Mouse (Mus musculus) midbrain, embryonic 13.5 days (tissue): ENCODE results near the gene Ncs1. TPM values are rescaled to one million over a fixed set of nuclear protein-coding genes. Genes with fewer than 3 reads are reported as not detected.
A peak's percentile ranks its signal among the peaks of the same experiment; 100 is the strongest.

Experiments
- ATAC-seq: fragments of 200-750 bp; cut with Nextera tagmentation; 2 replicates; pipeline ENCODE4 v1.8.0; 2017; ENCODE audit warnings: mild to moderate bottlenecking, moderate TSS enrichment, moderate library complexity
- H3K27ac ChIP-seq: fragments of 300-500 bp; sonication (generic); 2 replicates; pipeline ENCODE4 v1.5.1; 2015; ENCODE audit warnings: inconsistent platforms, mild to moderate bottlenecking, moderate library complexity
- H3K27me3 ChIP-seq: fragments of 300-500 bp; sonication (generic); 2 replicates; pipeline ENCODE4 v1.6.1; 2015; ENCODE audit warnings: mild to moderate bottlenecking, inconsistent platforms
- H3K36me3 ChIP-seq: fragments of 300-500 bp; sonication (generic); 2 replicates; pipeline ENCODE4 v1.6.1; 2015; ENCODE audit warnings: mild to moderate bottlenecking, inconsistent platforms
- H3K4me1 ChIP-seq: fragments of 300-500 bp; sonication (generic); replicated peaks from 2 replicates; pipeline ENCODE4 v1.6.1; 2015; ENCODE audit warnings: inconsistent platforms
- H3K4me2 ChIP-seq: fragments of 300-500 bp; sonication (generic); replicated peaks from 2 replicates; pipeline ENCODE4 v1.6.1; 2015; ENCODE audit warnings: moderate library complexity, mild to moderate bottlenecking, inconsistent platforms
- H3K4me3 ChIP-seq: fragments of 300-500 bp; sonication (generic); replicated peaks from 2 replicates; pipeline ENCODE4 v1.5.1; 2015; ENCODE audit warnings: mild to moderate bottlenecking, inconsistent platforms
- H3K9ac ChIP-seq: fragments of 300-500 bp; sonication (generic); replicated peaks from 2 replicates; pipeline ENCODE4 v1.6.1; 2015; ENCODE audit warnings: mild to moderate bottlenecking, inconsistent platforms
- H3K9me3 ChIP-seq: fragments of 300-500 bp; sonication (generic); 2 replicates; pipeline ENCODE4 v1.6.1; 2016; ENCODE audit warnings: mild to moderate bottlenecking, inconsistent platforms
- WGBS: fragments of 180-500 bp; shearing (Covaris S2); methylation state at CpG from one replicate; pipeline ENCODE4 v1.1.7; 2015; 5-methylcytosine and 5-hydroxymethylcytosine counted together
- polyA plus RNA-seq: library from polyadenylated mRNA; unstranded; fragments of >200 nt; fragmentation: Nextera tagmentation; extraction: Ambion mirVana; gene quantifications from 2 replicates; pipeline ENCODE4 v1.2.1, GENCODE M21; 2015

The Ncs1 gene
- polyA plus RNA-seq, 1 experiment from 2014 or later: 116 TPM

DNA sequence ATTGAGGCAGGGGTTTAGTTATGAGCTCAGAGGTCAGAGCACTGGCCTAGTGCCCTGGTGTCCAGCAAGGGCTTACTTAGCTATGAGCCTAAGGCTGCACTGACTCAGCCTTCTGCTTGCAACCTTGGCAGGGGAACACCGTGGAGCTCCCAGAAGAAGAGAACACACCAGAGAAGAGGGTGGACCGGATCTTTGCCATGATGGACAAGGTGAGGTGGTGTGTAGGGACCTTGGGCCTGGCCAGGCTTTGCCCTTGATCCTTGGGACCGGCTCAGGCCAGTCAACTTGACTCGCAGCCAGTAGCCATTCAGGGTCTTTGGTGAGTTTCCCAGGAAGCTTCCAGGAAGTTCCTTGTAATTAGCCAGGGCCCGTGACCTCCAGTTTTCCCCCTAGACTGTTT, 38.9 kb downstream of the Ncs1 start:
- H3K36me3 ChIP-seq: peaks cover 93% of the 10 kb centered on the region
- ATAC-seq: no peak
- H3K4me3 ChIP-seq: no peak overlapping the region
- H3K9ac ChIP-seq: no peak overlapping the region
- no peak overlapping the region for H3K27ac ChIP-seq
- no peaks in the 10 kb centered on the region for H3K9me3 ChIP-seq
- no peaks in the 10 kb centered on the region for H3K27me3 ChIP-seq
- no peaks in the 10 kb centered on the region for H3K4me1 ChIP-seq
- H3K4me2 ChIP-seq: no peak overlapping the region
- WGBS: 95% methylated on average over 5 of the region's 5 CpGs

DNA sequence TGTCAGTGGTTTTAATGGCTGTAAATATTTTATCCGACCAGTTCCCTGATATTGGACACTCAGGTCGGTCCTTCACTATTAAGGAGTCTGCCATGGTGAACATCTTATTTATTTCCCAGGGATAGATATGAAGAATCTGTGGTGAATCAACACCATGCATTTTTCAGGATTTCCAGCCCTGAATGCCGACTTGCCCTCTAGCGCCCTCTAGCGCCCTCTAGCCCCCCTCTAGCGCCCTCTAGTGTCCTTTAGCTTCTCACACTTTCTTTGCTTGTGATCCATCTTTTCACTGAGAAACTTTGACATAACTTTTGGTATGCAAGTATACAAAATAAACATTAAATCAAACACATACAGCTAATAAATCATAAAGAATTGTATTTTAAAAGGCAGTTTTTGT, 45.8 kb downstream of the Ncs1 start:
- no peak for ATAC-seq
- Histone ChIP-seq H3K27me3 (no peaks in the 10 kb centered on the region), H3K27ac (no peak overlapping the region), H3K9ac (no peak overlapping the region), H3K4me2 (no peak overlapping the region), H3K4me1 (no peaks in the 10 kb centered on the region), H3K36me3 (peaks cover 69% of the 10 kb centered on the region), H3K9me3 (no peaks in the 10 kb centered on the region), H3K4me3 (no peak overlapping the region)
- WGBS: 9% methylated on average over 6 of the region's 6 CpGs

GRCm38 (mm10) chr2:31294985-31295384, 49.4 kb downstream of the Ncs1 start:
- ATAC-seq: no peak
- no peaks in the 10 kb centered on the region for H3K27me3 ChIP-seq

DNA sequence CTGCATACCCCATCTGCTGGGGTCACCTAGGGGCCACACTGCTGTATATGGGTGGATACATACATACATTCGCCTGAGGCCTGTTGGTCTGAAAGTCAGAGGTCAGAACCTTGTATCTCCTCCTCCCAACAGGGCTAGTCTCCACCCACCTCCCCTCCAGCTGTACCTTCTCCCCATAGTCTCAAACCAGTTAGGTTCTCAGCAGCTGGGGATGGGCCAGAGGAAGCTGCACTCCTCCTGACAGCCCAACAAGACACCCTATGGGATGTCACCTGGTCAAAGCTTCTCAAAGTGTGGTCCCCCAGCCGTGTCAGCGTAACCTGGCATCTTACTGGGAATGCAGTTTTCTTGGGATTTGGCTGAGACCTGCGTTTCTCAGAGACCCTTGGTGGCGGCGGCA, 50.8 kb downstream of the Ncs1 start:
- ATAC-seq: no peak
- Histone ChIP-seq H3K9me3 (no peaks in the 10 kb centered on the region), H3K36me3 (peaks cover 29% of the 10 kb centered on the region), H3K4me2 (no peak overlapping the region), H3K9ac (no peak overlapping the region), H3K4me1 (peaks cover 10% of the 10 kb centered on the region), H3K27ac (no peak overlapping the region), H3K27me3 (no peaks in the 10 kb centered on the region), H3K4me3 (no peak overlapping the region)
- WGBS: 85% methylated on average over 6 of the region's 6 CpGs

More at GRCm38 (mm10) chr2:31294985-31295384, 49.4 kb downstream of the Ncs1 start:
- peaks cover 35% of the 10 kb centered on the region for H3K36me3 ChIP-seq
- H3K4me3 ChIP-seq: no peak overlapping the region
- no peaks in the 10 kb centered on the region for H3K9me3 ChIP-seq
- WGBS: 0% methylated on average over 4 of the region's 4 CpGs
- H3K4me1 ChIP-seq: peaks cover 10% of the 10 kb centered on the region
- no peak overlapping the region for H3K9ac ChIP-seq
- no peak overlapping the region for H3K4me2 ChIP-seq
- H3K27ac ChIP-seq: 0 out of 2 replicates have a peak overlapping the region, but pooled peaks have one; percentile 19

DNA sequence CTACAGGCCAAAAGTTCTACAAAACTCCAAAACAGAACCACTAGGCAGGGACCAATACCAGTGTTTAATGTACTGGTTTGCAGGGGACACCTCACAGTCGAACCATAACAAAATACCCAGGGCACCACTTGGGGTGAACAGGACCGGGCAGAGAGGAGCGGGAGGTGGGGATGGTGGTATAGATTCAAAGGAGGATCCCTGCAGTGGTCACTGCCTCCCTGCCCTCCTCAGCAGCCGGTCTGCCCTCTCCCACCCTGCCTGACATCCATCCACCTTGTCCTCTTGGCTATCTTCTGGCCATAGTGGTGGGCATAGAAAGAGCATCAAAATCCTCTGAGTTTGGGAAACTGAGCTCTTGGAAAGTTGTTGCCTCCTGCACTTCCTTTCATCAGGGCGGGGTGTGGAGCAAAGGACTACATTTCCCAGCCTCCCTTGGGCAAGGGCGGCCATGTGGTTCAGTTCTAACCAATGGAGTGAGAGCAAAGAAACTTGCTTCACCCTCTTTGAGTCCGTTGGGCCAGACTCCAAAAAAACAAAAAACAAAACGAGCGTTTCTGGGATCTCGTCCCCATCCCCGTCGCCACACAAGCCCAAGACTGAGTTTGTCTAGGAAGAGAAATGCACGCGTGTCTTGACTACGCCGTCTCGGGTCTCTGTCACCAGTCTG, 52.1 kb downstream of the Ncs1 start:
- under 1% methylated on average over 17 of the region's 17 CpGs for WGBS
- H3K4me3 ChIP-seq: peak overlapping the region; percentile 39
- H3K27ac ChIP-seq: no peak overlapping the region
- peak overlapping the region; percentile 30 for H3K9ac ChIP-seq
- H3K36me3 ChIP-seq: peaks cover 20% of the 10 kb centered on the region
- no peaks in the 10 kb centered on the region for H3K27me3 ChIP-seq
- H3K9me3 ChIP-seq: no peaks in the 10 kb centered on the region
- ATAC-seq: peak; percentile 77
- peak overlapping the region; percentile 50 for H3K4me2 ChIP-seq
- H3K4me1 ChIP-seq: peaks cover 10% of the 10 kb centered on the region

- Histone ChIP-seq H3K9ac (no peak overlapping the region), H3K27me3 (no peaks in the 10 kb centered on the region), H3K27ac (no peak overlapping the region), H3K9me3 (no peaks in the 10 kb centered on the region), H3K36me3 (peaks cover 11% of the 10 kb centered on the region; the same call in 1 of the 2 replicates), H3K4me1 (peaks cover 10% of the 10 kb centered on the region), H3K4me3 (peak overlapping the region; percentile 39; the same call in 1 of the 2 replicates), H3K4me2 (peak overlapping the region; percentile 50)
- ATAC-seq: no peak
- WGBS: 40% methylated on average over 4 of the region's 4 CpGs
These were observed 53.2 kb downstream of the Ncs1 start for GRCm38 (mm10) chr2:31298814-31299213.

DNA sequence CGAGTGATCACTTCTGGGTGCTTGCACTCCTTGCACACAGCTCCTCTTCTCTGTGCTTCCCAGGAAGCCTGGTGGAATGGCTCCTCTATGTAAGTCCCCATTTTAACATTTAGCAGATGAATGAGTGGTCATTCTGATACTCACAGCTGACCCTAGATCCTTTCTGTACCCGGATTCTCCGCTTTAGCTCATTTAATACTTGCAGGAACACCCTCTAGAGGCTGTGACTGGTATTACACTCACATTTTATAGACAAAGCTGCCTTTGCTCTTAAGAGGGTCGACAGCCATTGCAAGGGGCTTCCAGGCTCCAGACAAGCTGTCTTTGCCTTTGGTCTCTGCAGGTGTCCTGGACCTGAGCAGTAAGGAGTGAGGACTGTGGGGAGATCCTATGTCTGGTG, 53.6 kb downstream of the Ncs1 start:
- H3K4me2 ChIP-seq: no peak overlapping the region; the same call in 1 of the 2 replicates
- peaks cover 10% of the 10 kb centered on the region for H3K4me1 ChIP-seq

DNA sequence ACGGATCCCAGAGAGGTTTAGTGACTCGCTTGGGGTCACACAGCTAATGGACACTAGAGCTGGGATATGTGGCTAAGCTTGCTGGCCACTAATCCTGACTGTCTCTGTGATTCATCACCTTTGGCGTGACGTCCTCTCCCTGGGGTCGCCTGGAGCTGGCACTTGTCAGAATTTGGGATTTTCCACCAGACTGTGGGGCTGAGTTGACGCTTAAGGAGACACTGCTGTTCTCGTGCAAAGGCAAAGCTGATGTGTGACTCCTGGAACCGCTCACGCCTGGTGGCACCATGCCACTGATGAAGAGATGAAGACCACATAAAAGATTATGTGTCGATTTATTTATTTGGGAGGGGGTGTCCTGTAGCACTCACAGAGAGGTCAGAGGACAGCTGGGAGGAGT, 54.4 kb downstream of the Ncs1 start:
- H3K9ac ChIP-seq: no peak overlapping the region

More for the DNA sequence above, 53.6 kb downstream of the Ncs1 start:
- H3K9me3 ChIP-seq: no peaks in the 10 kb centered on the region
- H3K27ac ChIP-seq: no peak overlapping the region
- no peak for ATAC-seq
- no peaks in the 10 kb centered on the region for H3K27me3 ChIP-seq
- H3K9ac ChIP-seq: 0 out of 2 replicates have a peak overlapping the region, but pooled peaks have one; percentile 11
- WGBS: 25% methylated on average over 4 of the region's 4 CpGs
- H3K36me3 ChIP-seq: peaks cover 6% of the 10 kb centered on the region; the same call in 1 of the 2 replicates
- H3K4me3 ChIP-seq: no peak overlapping the region

DNA sequence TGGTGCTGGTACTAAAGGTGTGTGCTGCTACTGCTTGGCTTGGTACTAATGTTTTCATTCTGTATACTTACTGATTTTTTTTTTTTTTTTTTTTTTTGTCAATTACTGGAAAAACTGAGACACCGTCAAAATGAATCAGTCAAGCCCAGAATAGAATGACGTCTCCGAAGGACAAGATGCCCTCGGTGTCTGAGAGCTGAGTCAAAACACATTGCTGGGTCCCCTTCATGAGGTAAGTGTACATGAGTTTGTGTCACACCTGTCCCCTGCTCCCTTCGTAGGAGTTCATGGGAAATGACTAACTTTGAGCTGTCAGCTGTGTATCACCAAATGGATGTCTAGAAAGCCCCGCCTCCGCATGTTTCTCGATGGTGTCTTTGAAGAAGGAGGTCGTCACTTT, 57.6 kb downstream of the Ncs1 start:
- H3K9ac ChIP-seq: no peak overlapping the region
- no peak for ATAC-seq
- H3K4me3 ChIP-seq: no peak overlapping the region
- H3K36me3 ChIP-seq: no peaks in the 10 kb centered on the region
- no peaks in the 10 kb centered on the region for H3K27me3 ChIP-seq
- H3K27ac ChIP-seq: no peak overlapping the region
- H3K4me2 ChIP-seq: no peak overlapping the region
- peaks cover 6% of the 10 kb centered on the region for H3K4me1 ChIP-seq
- WGBS: 85% methylated on average over 9 of the region's 9 CpGs
- H3K9me3 ChIP-seq: no peaks in the 10 kb centered on the region

More for the DNA sequence above, 54.4 kb downstream of the Ncs1 start:
- Histone ChIP-seq H3K36me3 (no peaks in the 10 kb centered on the region), H3K4me3 (no peak overlapping the region), H3K4me2 (no peak overlapping the region), H3K9me3 (no peaks in the 10 kb centered on the region), H3K4me1 (peaks cover 10% of the 10 kb centered on the region), H3K27ac (no peak overlapping the region), H3K27me3 (no peaks in the 10 kb centered on the region)
- 76% methylated on average over 10 of the region's 10 CpGs for WGBS
- no peak for ATAC-seq

DNA sequence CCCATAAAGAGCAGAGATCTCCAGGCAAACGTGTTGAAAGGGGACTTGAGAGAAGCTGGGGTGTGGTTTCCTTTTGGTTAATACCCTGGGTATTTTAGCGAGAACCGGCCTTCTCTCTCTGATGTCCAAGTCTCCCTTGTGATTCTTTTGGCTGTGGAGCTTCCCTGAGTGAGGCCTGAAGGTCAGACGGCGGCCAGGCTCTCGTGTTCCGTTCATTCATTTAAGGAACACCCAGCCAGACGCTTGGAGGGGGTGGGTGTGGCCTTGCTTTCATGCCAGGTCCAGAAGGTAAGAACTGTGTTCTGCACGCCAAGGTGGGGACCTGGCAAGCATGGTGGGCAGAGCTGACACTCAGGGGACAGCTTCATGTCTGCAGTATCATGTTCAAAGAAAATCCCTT, 58.6 kb downstream of the Ncs1 start:
- WGBS: 79% methylated on average over 9 of the region's 9 CpGs
- H3K36me3 ChIP-seq: no peaks in the 10 kb centered on the region
- no peak for ATAC-seq

DNA sequence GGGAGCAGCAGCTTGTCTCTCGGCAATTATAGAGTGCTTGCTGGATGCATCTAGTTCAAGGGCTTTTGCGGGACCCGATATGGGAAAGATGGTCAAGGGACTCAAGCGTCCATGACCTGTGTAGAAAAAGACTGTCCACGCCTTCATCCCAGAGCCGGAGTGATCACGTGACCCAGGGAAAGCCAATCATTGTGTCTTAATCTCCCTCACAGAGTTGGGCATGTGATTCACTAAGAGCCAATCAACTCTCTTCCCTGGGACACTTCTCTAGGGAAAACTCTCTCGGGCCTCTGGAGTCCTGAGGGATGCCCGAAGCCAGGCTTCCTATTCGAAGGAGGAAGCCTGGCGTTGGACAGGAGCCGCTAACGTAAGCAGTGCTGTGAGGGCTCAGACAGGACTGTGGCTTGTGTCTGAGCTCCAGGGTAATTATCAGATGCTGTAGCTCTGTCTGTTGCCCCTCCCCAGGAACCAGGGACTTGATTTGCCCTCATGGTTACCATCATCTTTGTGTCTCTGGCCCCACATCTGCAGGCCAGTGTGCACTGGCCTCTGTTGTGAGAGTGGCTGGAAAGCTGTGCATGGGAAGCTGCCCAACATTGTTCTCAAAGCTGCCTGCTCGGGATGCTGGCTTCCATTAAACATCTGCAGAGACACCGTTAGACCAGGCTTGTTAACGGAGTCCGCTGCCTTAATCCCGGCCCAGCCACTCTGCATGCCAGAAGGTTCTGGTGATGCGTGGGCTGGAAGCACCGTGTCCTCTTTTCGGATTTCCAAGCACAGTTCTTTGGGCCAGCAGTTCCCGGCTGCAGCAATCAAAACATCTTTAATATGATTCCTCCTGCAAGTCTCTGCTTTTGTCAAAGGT, 59.4 kb downstream of the Ncs1 start:
- Histone ChIP-seq H3K36me3 (no peaks in the 10 kb centered on the region), H3K9me3 (no peaks in the 10 kb centered on the region), H3K4me1 (no peaks in the 10 kb centered on the region), H3K4me3 (no peak overlapping the region), H3K9ac (no peak overlapping the region), H3K27ac (no peak overlapping the region), H3K27me3 (no peaks in the 10 kb centered on the region), H3K4me2 (no peak overlapping the region)
- ATAC-seq: no peak
- WGBS: 81% methylated on average over 22 of the region's 22 CpGs

More for the DNA sequence above, 58.6 kb downstream of the Ncs1 start:
- Histone ChIP-seq H3K9me3 (no peaks in the 10 kb centered on the region), H3K4me2 (no peak overlapping the region), H3K9ac (no peak overlapping the region), H3K4me1 (no peaks in the 10 kb centered on the region), H3K27ac (no peak overlapping the region), H3K4me3 (no peak overlapping the region), H3K27me3 (no peaks in the 10 kb centered on the region)

- no peak overlapping the region for H3K27ac ChIP-seq
- H3K9ac ChIP-seq: no peak overlapping the region
- no peak overlapping the region for H3K4me3 ChIP-seq
- ATAC-seq: no peak
- no peak overlapping the region for H3K4me2 ChIP-seq
- H3K4me1 ChIP-seq: no peaks in the 10 kb centered on the region
- WGBS: 49% methylated on average over 4 of the region's 4 CpGs
- H3K9me3 ChIP-seq: no peaks in the 10 kb centered on the region
- H3K36me3 ChIP-seq: no peaks in the 10 kb centered on the region
- 0 out of 2 replicates have a peak, but pooled peaks cover 6% of the 10 kb centered on the region for H3K27me3 ChIP-seq
These were observed 60.1 kb downstream of the Ncs1 start for GRCm38 (mm10) chr2:31305684-31306083.
